Mouse (Mus musculus) CH12.LX (cell line): ENCODE measurements around the gene Coro7. TPM values are rescaled to one million over a fixed set of nuclear protein-coding genes. Genes with fewer than 3 reads are reported as not detected.
A peak's percentile ranks its signal among the peaks of the same experiment; 100 is the strongest.

Source experiments
- DNase-seq: peaks from one replicate; pipeline ENCODE4 v3.0.0-alpha.2; 2013; ENCODE audit errors: extremely low read depth
- H3K27ac ChIP-seq: 2 replicates; pipeline ENCODE4 v1.5.1; 2012; ENCODE audit warnings: low read depth, mild to moderate bottlenecking, control low read depth, moderate library complexity; ENCODE audit not compliant: insufficient read depth
- H3K27me3 ChIP-seq: replicated peaks from 2 replicates; pipeline ENCODE3; 2012; ENCODE audit warnings: inconsistent platforms
- H3K36me3 ChIP-seq, 2 experiments: replicated peaks in 1 of 2; 2 replicates each; pipeline versions ENCODE3 to v1.6.1; 2012; ENCODE audit warnings: inconsistent platforms in 1 of 2, low read length in 1 of 2, mild to moderate bottlenecking in 1 of 2, mixed read lengths in 1 of 2, moderate library complexity in 1 of 2; ENCODE audit not compliant: control insufficient read depth in 1 of 2, insufficient read depth in 1 of 2
- H3K4me1 ChIP-seq, 2 experiments: 2 replicates each; pipeline ENCODE4 v1.6.1; 2012; ENCODE audit warnings: inconsistent platforms in 1 of 2, moderate library complexity in 1 of 2; ENCODE audit not compliant: insufficient read depth in 2 of 2, control insufficient read depth in 1 of 2
- H3K4me2 ChIP-seq: 2 replicates; pipeline ENCODE4 v1.6.1; 2012; ENCODE audit warnings: low read depth, mild to moderate bottlenecking, control low read depth; ENCODE audit not compliant: poor library complexity, insufficient read depth, severe bottlenecking
- H3K4me3 ChIP-seq, 3 experiments: fragments of 150-350 bp in 1 of 3; sonication (generic) in 1 of 3; replicated peaks in 1 of 3; 2 replicates each; pipeline versions ENCODE3 to v1.5.1; 2011 to 2012; ENCODE audit warnings: low read depth in 2 of 3, low read length in 2 of 3, mild to moderate bottlenecking in 2 of 3, moderate library complexity in 2 of 3, control low read depth in 1 of 3, improper control_type of control experiment in 1 of 3, inconsistent platforms in 1 of 3, mixed read lengths in 1 of 3; ENCODE audit not compliant: poor library complexity in 1 of 3
- H3K79me2 ChIP-seq: replicated peaks from 2 replicates; pipeline ENCODE4 v1.6.1; 2012; ENCODE audit warnings: mild to moderate bottlenecking, moderate library complexity; ENCODE audit not compliant: control insufficient read depth, poor library complexity, insufficient read depth, severe bottlenecking; ENCODE audit errors: extremely low read depth
- H3K9ac ChIP-seq: 2 replicates; pipeline ENCODE4 v1.6.1; 2012; ENCODE audit warnings: low read depth, mild to moderate bottlenecking, control low read depth, moderate library complexity; ENCODE audit not compliant: insufficient read depth
- H3K9me3 ChIP-seq: replicated peaks from 2 replicates; pipeline ENCODE3; 2012; ENCODE audit warnings: low read length, inconsistent platforms, mixed read lengths
- CHD1 ChIP-seq: IDR thresholded peaks from 2 replicates; pipeline ENCODE4 v1.6.1; 2012; ENCODE audit warnings: low read depth, low read length, improper control_type of control experiment, inconsistent platforms
- CHD2 ChIP-seq: IDR thresholded peaks from 2 replicates; pipeline ENCODE4 v1.6.1; 2011; ENCODE audit warnings: low read length, improper control_type of control experiment
- E2F4 ChIP-seq: IDR thresholded peaks from 2 replicates; pipeline ENCODE4 v1.6.1; 2011; ENCODE audit warnings: low read depth, low read length, improper control_type of control experiment; ENCODE audit not compliant: insufficient replicate concordance
- ELF1 ChIP-seq: IDR thresholded peaks from 2 replicates; pipeline ENCODE4 v1.6.1; 2014; ENCODE audit warnings: low read depth, mild to moderate bottlenecking, inconsistent platforms, low read length, improper control_type of control experiment
- GABPA ChIP-seq: IDR thresholded peaks from 2 replicates; pipeline ENCODE4 v1.6.1; 2012; ENCODE audit warnings: low read depth, low read length, improper control_type of control experiment, inconsistent platforms; ENCODE audit not compliant: insufficient replicate concordance
- JUN ChIP-seq: IDR thresholded peaks from 2 replicates; pipeline ENCODE4 v1.6.1; 2011; ENCODE audit warnings: low read depth, mild to moderate bottlenecking, low read length, improper control_type of control experiment, moderate library complexity; ENCODE audit not compliant: insufficient read depth
- JUND ChIP-seq: conservative IDR thresholded peaks from 2 replicates; pipeline ENCODE4 v1.6.1; 2011; ENCODE audit warnings: low read depth, low read length, improper control_type of control experiment
- KAT2A ChIP-seq: IDR thresholded peaks from 2 replicates; pipeline ENCODE4 v1.6.1; 2012; ENCODE audit warnings: low read length, improper control_type of control experiment, inconsistent platforms; ENCODE audit not compliant: insufficient replicate concordance
- MEF2A ChIP-seq: IDR thresholded peaks from 2 replicates; pipeline ENCODE4 v1.6.1; 2014; ENCODE audit warnings: low read depth, mild to moderate bottlenecking, inconsistent platforms, low read length, improper control_type of control experiment, borderline replicate concordance
- MXI1 ChIP-seq: IDR thresholded peaks from 2 replicates; pipeline ENCODE4 v1.6.1; 2011; ENCODE audit warnings: mild to moderate bottlenecking, low read depth, low read length, improper control_type of control experiment
- MYC ChIP-seq: IDR thresholded peaks from 2 replicates; pipeline ENCODE4 v1.6.1; 2011; ENCODE audit warnings: low read depth, mild to moderate bottlenecking, improper control_type of control experiment, low read length
- PAX5 ChIP-seq: IDR thresholded peaks from 2 replicates; pipeline ENCODE4 v1.6.1; 2012; ENCODE audit warnings: low read length, inconsistent platforms, mixed read lengths
- POLR2A ChIP-seq: IDR thresholded peaks from 2 replicates; pipeline ENCODE4 v1.6.1; 2011; ENCODE audit warnings: low read depth, mild to moderate bottlenecking, improper control_type of control experiment, low read length
- POLR2AphosphoS2 ChIP-seq: IDR thresholded peaks from 2 replicates; pipeline ENCODE4 v1.6.1; 2011; ENCODE audit warnings: low read depth, low read length, improper control_type of control experiment
- RAD21 ChIP-seq: IDR thresholded peaks from 2 replicates; pipeline ENCODE4 v1.6.1; 2011; ENCODE audit warnings: low read depth, mild to moderate bottlenecking, low read length, improper control_type of control experiment, moderate library complexity
- RCOR1 ChIP-seq: conservative IDR thresholded peaks from 2 replicates; pipeline ENCODE4 v1.6.1; 2012; ENCODE audit warnings: low read depth, mild to moderate bottlenecking, inconsistent platforms, low read length, improper control_type of control experiment
- TBP ChIP-seq: conservative IDR thresholded peaks from 2 replicates; pipeline ENCODE4 v1.6.1; 2011; ENCODE audit warnings: low read depth, low read length, improper control_type of control experiment
- TCF12 ChIP-seq: IDR thresholded peaks from 2 replicates; pipeline ENCODE4 v1.6.1; 2014; ENCODE audit warnings: low read depth, mild to moderate bottlenecking, inconsistent platforms, low read length, improper control_type of control experiment
- UBTF ChIP-seq: IDR thresholded peaks from 2 replicates; pipeline ENCODE4 v1.6.1; 2012; ENCODE audit warnings: low read depth, mild to moderate bottlenecking, inconsistent platforms, low read length, improper control_type of control experiment, moderate library complexity
- ZMIZ1 ChIP-seq: IDR thresholded peaks from 2 replicates; pipeline ENCODE4 v1.6.1; 2012; ENCODE audit warnings: low read depth, mild to moderate bottlenecking, inconsistent platforms, low read length, improper control_type of control experiment
- ZNF384 ChIP-seq: IDR thresholded peaks from 2 replicates; pipeline ENCODE4 v1.6.1; 2012; ENCODE audit warnings: low read depth, low read length, improper control_type of control experiment, inconsistent platforms
- dilution Hi-C: fragments of 300-500 bp; cut with MboI; formaldehyde crosslinking; loops from 2 replicates; pipeline ENCODE4 v1.14.3; 2020; ENCODE audit warnings: low sequenced_read_pairs; ENCODE audit not compliant: extremely low pct_unique_long_range_greater_than_20kb, extremely low pct_ligation_motif_present
- in situ Hi-C: fragments of 300-500 bp; cut with MboI; formaldehyde crosslinking; loops from 3 replicates; pipeline ENCODE4 v1.14.3; 2019; ENCODE audit warnings: low sequenced_read_pairs, low pct_ligation_motif_present, low pct_unique_long_range_greater_than_20kb, mixed read lengths
- polyA plus RNA-seq: library from polyadenylated mRNA; unstranded; fragments of >175 nt; gene quantifications from 2 replicates; pipeline ENCODE4 v1.2.1, GENCODE M21; 2012; ENCODE audit warnings: low read depth; ENCODE audit not compliant: insufficient read length
- total RNA-seq, 2 experiments: library from RNA; depleted of rRNA; stranded (reverse); fragments of 300-350 nt in 1 of 2; fragments of >200 nt in 1 of 2; gene quantifications; 2 replicates each; pipeline ENCODE4 v1.2.3; 2012 to 2014

Coro7 gene
- total and polyA plus RNA-seq, 3 experiments: 5.7 to 40.2 (median 20.0) TPM

DNA sequence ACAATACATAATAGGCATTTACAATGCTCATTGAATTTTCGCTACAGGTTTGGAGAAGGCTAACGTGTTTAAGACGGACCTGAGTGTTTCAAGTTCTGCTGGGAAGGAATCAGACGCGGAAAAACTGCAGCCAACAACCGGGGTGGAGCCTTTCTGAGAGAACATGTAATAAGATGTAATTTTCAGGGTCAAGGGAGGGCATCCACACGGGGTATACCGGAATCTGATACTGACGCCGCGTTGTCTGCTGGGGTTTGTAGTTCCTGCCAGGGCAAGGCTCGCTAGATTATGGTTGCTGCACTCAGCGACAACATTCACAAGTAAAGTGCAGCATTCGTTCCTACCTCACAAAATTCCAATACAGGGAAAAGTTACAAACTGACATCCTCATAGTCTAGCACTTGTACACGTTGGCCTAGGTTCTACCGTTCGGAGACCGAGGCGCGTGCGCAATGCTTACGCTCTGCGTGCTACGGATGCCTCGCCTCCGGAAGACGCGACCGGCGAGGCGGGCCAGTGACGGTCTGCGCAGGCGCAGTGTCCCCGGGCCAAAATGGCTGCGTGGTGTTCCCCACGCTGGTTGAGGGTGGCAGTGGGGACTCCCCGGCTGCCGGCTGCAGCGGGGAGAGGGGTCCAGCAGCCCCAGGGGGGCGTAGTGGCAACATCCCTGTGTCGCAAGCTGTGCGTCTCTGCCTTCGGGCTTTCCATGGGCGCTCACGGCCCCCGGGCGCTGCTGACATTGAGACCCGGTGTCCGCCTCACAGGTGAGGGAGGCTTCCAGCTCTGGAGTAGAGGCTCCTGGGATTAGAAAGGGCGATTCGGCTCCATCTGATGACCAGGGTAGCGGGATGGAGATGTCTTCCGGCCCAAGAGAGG is 4.2 kb upstream of the Coro7 start (continued):
- TF ChIP-seq UBTF (peak; percentile 69; the same call in 1 of the 2 replicates), GABPA (peak; percentile 42; the same call in 1 of the 2 replicates), E2F4 (0 out of 2 replicates have a peak, but pooled peaks have one; percentile 12), ZMIZ1 (peak; percentile 76), POLR2AphosphoS2 (peak; percentile 88), ELF1 (peak; percentile 89), RCOR1 (peak; percentile 50; the same call in 1 of the 2 replicates), PAX5 (no peak), MXI1 (peak; percentile 89), KAT2A (peak; percentile 94; the same call in 1 of the 2 replicates), CHD1 (0 out of 2 replicates have a peak, but pooled peaks have one; percentile 36), RAD21 (no peak), ZNF384 (no peak), JUND (no peak; the same call in 1 of the 2 replicates), MEF2A (no peak), CHD2 (no peak; the same call in 1 of the 2 replicates), MYC (peak; percentile 92), TCF12 (peak; percentile 99), TBP (peak; percentile 85), JUN (no peak)

DNA sequence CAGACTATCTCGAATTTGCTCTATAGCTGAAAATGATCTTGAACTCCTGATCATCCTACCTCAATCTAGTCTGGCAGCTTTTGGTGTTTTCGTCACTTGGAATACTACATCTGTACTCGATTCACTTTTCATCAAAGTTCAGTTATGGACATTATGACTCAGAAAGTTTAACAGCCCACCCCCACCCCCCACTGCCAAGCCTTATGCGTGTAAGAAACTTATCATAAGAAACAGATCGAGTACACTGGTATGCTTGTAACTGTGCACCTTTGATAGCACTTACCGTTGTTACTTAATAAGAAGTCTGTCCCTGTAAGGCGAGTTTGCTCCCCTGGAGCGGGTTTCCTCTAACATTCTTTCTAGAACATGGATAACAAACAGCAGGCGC is 3.6 kb upstream of the Coro7 start:
- Histone ChIP-seq H3K9me3 (no peaks in the 10 kb centered on the region), H3K9ac (peak overlapping the region; percentile 98), H3K27me3 (no peaks in the 10 kb centered on the region), H3K36me3 (peaks cover 6 to 20% of the 10 kb centered on the region in 2 experiments), H3K79me2 (peaks cover 27% of the 10 kb centered on the region), H3K4me1 (peaks cover 13 to 52% of the 10 kb centered on the region in 2 experiments), H3K4me3 (peak overlapping the region; percentile 63 to 83 (median 81)), H3K27ac (peak overlapping the region; percentile 78), H3K4me2 (peak overlapping the region; percentile 89)
- in situ Hi-C loops (no loop called here), dilution Hi-C loops (no loop called here)
- DNase-seq: no peak
- TF ChIP-seq POLR2A (no peak), CHD2 (peak; percentile 36; the same call in 1 of the 2 replicates), RCOR1 (no peak; the same call in 1 of the 2 replicates)
